Mouse (Mus musculus): Measurements from ENCODE around the gene Gm45808. TPM values are rescaled to one million over a fixed set of nuclear protein-coding genes. Genes with fewer than 3 reads are reported as not detected.
"Not testable (repeated sequence)": the region's sequence is repeated elsewhere in the genome, so short reads cannot be mapped to it uniquely, and the experiment has no call there.

Gm45808 gene
- polyA plus RNA-seq, 2 experiments from 2014 or later = 0.62 TPM; not detected in 1

GRCm38 (mm10) chr7:45467090-45467670, 19.4 kb downstream of the Gm45808 start:
- no peak for ATAC-seq

- ATAC-seq = peak; percentile 85
Measured at GRCm38 (mm10) chr7:45466283-45467089, 20.1 kb downstream of the Gm45808 start, which contains the start of gene Bax. Bax (minus strand) TSS chr7:45466898.

- no peak for ATAC-seq
Measured at GRCm38 (mm10) chr7:45465549-45465948, 21.1 kb downstream of the Gm45808 start.

- no peak for ATAC-seq
Measured at GRCm38 (mm10) chr7:45465112-45465511, 21.5 kb downstream of the Gm45808 start.

GRCm38 (mm10) chr7:45463987-45464778, 22.4 kb downstream of the Gm45808 start:
- no peak for ATAC-seq

DNA sequence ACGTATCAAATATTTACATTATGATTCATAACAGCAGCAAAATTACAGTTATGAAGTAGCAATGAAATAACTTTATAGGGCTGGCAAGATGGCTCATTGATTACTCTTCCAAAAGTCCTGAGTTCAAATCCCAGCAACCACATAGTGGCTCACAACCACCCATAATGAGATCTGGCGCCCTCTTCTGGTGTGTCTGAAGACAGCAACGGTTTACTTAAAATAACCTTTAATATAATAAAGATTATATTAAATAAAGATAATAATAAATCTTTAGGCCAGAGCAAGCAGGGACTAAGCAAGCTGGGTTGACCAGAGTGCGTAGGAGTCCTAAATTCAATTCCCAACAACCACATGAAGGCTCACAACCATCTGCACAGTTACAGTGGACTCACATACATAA, 23.7 kb downstream of the Gm45808 start:
- ATAC-seq = not testable (repeated sequence)

GRCm38 (mm10) chr7:45462325-45462724, 24.3 kb downstream of the Gm45808 start:
- no peak for ATAC-seq

GRCm38 (mm10) chr7:45461781-45462180, 24.8 kb downstream of the Gm45808 start:
- ATAC-seq = no peak

DNA sequence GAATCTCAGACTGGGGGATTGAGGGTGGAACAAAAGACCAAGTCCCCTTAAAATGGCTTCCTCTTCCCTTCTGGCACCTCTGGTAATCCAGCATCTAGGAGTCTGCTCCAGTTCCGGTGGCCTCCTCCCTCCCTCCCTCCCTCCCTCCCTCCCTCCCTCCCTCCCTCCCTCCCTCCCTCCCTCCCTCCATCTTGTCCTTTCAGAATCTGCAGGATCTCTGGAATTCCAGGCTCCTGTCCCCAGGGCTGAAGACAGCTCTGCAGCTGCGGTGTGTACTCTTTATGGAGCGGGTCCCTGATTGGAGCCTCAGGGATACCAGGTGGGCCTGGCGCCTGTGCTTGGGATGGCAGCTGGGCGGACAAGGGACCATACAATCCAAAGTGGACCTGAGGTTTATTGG, 25.3 kb downstream of the Gm45808 start:
- ATAC-seq = no peak

GRCm38 (mm10) chr7:45460860-45461314, 25.7 kb downstream of the Gm45808 start:
- no peak for ATAC-seq

DNA sequence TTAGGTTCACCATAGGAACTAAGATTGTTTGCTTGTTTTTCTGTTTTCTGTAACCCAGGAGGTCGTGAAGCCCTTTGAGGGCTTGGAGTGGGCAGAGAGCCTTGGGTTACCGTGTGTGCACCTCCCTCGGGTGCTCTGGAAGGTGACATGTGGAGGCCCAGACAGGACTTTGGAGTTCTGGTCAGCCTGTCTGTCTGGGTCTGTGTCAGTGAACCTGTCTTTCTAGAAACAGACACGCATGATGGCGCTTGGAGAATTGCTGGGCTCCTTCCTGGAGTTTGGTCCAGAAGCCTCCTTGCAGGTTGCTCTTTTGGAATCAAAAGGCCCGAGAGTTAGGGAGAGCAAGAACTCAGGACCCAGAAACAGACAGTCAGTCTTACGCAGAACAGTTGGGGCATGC, 26.2 kb downstream of the Gm45808 start:
- no peak for ATAC-seq

DNA sequence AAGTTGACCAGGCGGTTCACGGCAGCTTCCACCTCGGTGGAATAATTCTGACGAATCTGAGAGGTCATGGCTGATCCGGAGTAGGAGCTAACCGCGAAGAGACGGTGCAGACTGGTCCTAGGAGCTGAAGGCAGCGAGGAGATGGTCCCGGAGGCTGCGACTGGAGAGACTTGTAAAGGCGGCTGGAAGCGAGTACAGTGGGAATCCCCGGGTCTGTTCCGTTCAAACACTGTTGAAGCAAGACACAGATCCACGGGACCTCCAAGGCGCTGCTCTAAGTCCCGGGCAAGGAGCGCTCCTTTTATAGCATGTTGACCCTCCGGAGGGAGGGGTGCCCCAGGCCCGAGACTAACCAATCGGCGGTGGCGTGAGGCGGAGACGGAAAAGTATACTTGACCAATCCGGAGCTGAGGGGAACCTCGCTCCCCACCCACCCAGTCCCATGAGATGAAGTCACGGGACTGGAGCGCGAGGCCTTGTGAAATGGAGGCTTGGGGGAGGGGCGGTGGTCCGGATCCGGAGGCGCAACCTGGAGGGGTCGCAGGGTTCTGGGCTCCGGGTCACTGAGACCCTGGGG, 27.0 kb downstream of the Gm45808 start, which contains the start of gene Ftl1:
Gene Ftl1 (minus strand): TSS at position 321 of the 577 bp plus-strand sequence.
- peak; percentile 90 for ATAC-seq

- peak; percentile 37 for ATAC-seq
Measured at GRCm38 (mm10) chr7:45458748-45459563, 27.7 kb downstream of the Gm45808 start.

DNA sequence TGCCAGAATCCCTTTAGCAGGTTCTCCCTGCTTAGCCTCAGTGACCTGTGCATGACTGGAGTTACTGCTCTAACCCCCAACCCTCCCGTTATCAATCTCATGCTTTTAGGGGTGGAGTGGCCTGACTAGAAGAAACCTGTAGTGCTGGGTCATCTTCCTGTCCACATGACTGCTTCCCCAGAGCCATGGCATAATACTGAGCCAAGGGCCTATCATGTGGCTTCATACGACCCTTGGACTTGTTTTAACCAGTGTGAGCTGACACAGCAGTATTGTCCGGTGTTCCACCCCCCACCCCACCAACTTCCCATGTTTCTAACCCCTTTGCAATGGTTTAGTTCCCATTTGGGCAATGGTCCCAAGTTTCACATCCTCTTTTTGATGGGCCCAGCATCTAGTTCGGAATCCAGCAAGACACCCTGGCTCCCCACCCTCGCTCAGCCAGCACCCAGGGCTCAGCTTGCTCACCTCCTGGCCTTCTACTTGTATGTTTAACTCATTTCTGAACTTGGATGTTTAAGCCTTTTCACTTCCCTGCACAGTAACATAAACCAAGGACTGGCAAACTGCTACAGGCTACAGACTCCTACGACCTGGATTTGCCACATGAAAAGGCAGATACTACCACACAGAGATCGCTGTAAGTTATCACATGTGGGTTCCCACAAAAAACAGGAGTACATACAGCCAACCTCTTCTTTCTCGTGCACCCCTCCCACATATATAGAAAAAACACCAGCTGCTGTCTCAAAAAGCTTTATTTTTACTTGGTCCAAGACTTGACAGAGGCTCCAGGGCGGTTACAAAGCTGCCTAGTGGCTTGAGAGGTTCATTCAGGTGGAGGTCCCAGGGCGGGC, 29.2 kb downstream of the Gm45808 start:
- no peak for ATAC-seq

DNA sequence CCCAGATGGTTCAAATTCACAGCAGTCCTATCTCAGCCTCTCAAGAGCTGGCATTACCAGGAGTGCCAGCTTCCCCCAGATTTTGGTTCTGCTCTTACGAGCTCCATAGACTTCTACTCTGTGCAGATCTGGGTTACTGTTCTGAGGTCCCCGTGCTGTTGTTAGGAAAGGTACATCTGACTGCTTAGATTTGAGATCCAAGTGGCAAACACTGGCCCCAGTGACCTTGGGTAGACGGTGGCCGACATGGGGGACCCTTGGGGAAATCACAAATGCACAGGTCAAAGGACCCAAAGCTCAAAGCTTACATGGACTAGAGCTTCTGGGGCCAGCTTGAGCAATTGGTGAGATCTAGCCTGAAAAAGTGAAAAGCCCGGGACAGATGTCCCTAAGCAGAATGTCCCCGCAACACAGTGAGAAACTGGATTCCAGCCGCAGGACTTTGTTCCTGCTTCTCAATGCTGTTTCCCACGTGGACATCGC, 29.8 kb downstream of the Gm45808 start:
- no peak for ATAC-seq

GRCm38 (mm10) chr7:45455932-45456696, 30.5 kb downstream of the Gm45808 start:
- no peak for ATAC-seq

DNA sequence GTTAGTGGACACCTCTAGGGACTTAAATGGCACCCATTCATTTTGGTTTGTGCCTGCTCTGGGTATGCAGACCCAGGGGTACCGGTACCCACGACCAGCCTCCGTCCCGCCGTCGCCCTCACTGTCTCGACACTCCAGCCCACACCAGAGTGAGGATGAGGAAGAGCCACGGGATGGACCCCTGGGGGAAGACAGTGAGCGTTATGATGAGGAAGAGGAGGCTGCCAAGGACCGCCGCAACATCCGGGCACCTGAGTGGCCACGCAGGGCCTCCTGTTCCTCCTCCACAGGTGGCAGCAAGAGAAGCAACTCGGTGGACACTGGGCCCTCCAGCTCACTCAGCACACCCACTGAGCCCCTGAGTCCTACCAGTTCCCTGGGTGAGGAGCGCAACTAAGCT, 31.6 kb downstream of the Gm45808 start:
- no peak for ATAC-seq

DNA sequence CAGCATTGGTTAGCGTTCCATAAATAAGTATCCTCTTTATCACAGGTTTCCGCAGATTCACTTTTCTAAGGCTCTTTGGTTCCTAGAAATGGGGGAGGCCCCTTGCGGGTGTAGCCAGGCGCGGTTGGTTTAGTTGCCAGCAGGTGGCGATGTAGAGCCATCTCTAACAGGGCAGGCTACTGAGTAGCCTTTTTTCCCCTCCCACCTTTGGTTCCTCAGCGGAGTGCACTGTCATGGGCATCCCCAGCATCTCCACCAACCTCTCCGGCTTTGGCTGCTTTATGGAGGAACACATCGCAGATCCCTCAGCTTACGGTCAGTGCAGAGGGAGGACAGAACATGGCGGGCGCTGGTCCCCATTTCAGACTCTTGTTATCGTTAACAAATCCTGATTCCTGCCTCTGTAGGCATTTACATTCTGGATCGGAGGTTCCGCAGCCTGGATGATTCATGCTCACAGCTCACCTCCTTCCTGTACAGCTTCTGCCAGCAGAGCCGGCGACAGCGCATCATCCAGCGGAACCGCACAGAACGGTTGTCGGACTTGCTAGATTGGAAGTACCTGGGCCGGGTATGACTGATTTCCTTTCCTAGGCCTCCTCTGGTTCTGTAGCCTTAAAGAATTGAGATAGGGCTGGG, 35.1 kb downstream of the Gm45808 start:
- peak; percentile 93 for ATAC-seq

GRCm38 (mm10) chr7:45449974-45450373, 36.6 kb downstream of the Gm45808 start:
- no peak for ATAC-seq
